Mouse (Mus musculus) CH12.LX (cell line): ENCODE data around the gene Polr3gl. TPM values are rescaled to one million over a fixed set of nuclear protein-coding genes. Genes with fewer than 3 reads are reported as not detected.
A peak's percentile ranks its signal among the peaks of the same experiment; 100 is the strongest.

Experiments used
- DNase-seq: peaks from one replicate; pipeline ENCODE4 v3.0.0-alpha.2; 2013; ENCODE audit errors: extremely low read depth
- H3K27ac ChIP-seq: 2 replicates; pipeline ENCODE4 v1.5.1; 2012; ENCODE audit warnings: low read depth, mild to moderate bottlenecking, control low read depth, moderate library complexity; ENCODE audit not compliant: insufficient read depth
- H3K27me3 ChIP-seq: replicated peaks from 2 replicates; pipeline ENCODE3; 2012; ENCODE audit warnings: inconsistent platforms
- H3K36me3 ChIP-seq, 2 experiments: replicated peaks in 1 of 2; 2 replicates each; pipeline versions ENCODE3 to v1.6.1; 2012; ENCODE audit warnings: inconsistent platforms in 1 of 2, low read length in 1 of 2, mild to moderate bottlenecking in 1 of 2, mixed read lengths in 1 of 2, moderate library complexity in 1 of 2; ENCODE audit not compliant: control insufficient read depth in 1 of 2, insufficient read depth in 1 of 2
- H3K4me1 ChIP-seq, 2 experiments: 2 replicates each; pipeline ENCODE4 v1.6.1; 2012; ENCODE audit warnings: inconsistent platforms in 1 of 2, moderate library complexity in 1 of 2; ENCODE audit not compliant: insufficient read depth in 2 of 2, control insufficient read depth in 1 of 2
- H3K4me2 ChIP-seq: 2 replicates; pipeline ENCODE4 v1.6.1; 2012; ENCODE audit warnings: low read depth, mild to moderate bottlenecking, control low read depth; ENCODE audit not compliant: poor library complexity, insufficient read depth, severe bottlenecking
- H3K4me3 ChIP-seq, 3 experiments: fragments of 150-350 bp in 1 of 3; sonication (generic) in 1 of 3; replicated peaks in 1 of 3; 2 replicates each; pipeline versions ENCODE3 to v1.5.1; 2011 to 2012; ENCODE audit warnings: low read depth in 2 of 3, low read length in 2 of 3, mild to moderate bottlenecking in 2 of 3, moderate library complexity in 2 of 3, control low read depth in 1 of 3, improper control_type of control experiment in 1 of 3, inconsistent platforms in 1 of 3, mixed read lengths in 1 of 3; ENCODE audit not compliant: poor library complexity in 1 of 3
- H3K79me2 ChIP-seq: replicated peaks from 2 replicates; pipeline ENCODE4 v1.6.1; 2012; ENCODE audit warnings: mild to moderate bottlenecking, moderate library complexity; ENCODE audit not compliant: control insufficient read depth, poor library complexity, insufficient read depth, severe bottlenecking; ENCODE audit errors: extremely low read depth
- H3K9ac ChIP-seq: 2 replicates; pipeline ENCODE4 v1.6.1; 2012; ENCODE audit warnings: low read depth, mild to moderate bottlenecking, control low read depth, moderate library complexity; ENCODE audit not compliant: insufficient read depth
- H3K9me3 ChIP-seq: replicated peaks from 2 replicates; pipeline ENCODE3; 2012; ENCODE audit warnings: low read length, inconsistent platforms, mixed read lengths
- E2F4 ChIP-seq: IDR thresholded peaks from 2 replicates; pipeline ENCODE4 v1.6.1; 2011; ENCODE audit warnings: low read depth, low read length, improper control_type of control experiment; ENCODE audit not compliant: insufficient replicate concordance
- EP300 ChIP-seq: IDR thresholded peaks from 2 replicates; pipeline ENCODE4 v1.6.1; 2011; ENCODE audit warnings: low read length, improper control_type of control experiment
- GABPA ChIP-seq: IDR thresholded peaks from 2 replicates; pipeline ENCODE4 v1.6.1; 2012; ENCODE audit warnings: low read depth, low read length, improper control_type of control experiment, inconsistent platforms; ENCODE audit not compliant: insufficient replicate concordance
- HCFC1 ChIP-seq: IDR thresholded peaks from 2 replicates; pipeline ENCODE4 v1.6.1; 2012; ENCODE audit warnings: low read depth, mild to moderate bottlenecking, inconsistent platforms, low read length, improper control_type of control experiment
- JUND ChIP-seq: conservative IDR thresholded peaks from 2 replicates; pipeline ENCODE4 v1.6.1; 2011; ENCODE audit warnings: low read depth, low read length, improper control_type of control experiment
- MAFK ChIP-seq: IDR thresholded peaks from 2 replicates; pipeline ENCODE4 v1.6.1; 2011; ENCODE audit warnings: low read length, improper control_type of control experiment; ENCODE audit not compliant: insufficient replicate concordance
- MAZ ChIP-seq: IDR thresholded peaks from 2 replicates; pipeline ENCODE4 v1.6.1; 2012; ENCODE audit warnings: low read depth, mild to moderate bottlenecking, inconsistent platforms, low read length, improper control_type of control experiment, moderate library complexity
- MEF2A ChIP-seq: IDR thresholded peaks from 2 replicates; pipeline ENCODE4 v1.6.1; 2014; ENCODE audit warnings: low read depth, mild to moderate bottlenecking, inconsistent platforms, low read length, improper control_type of control experiment, borderline replicate concordance
- MXI1 ChIP-seq: IDR thresholded peaks from 2 replicates; pipeline ENCODE4 v1.6.1; 2011; ENCODE audit warnings: mild to moderate bottlenecking, low read depth, low read length, improper control_type of control experiment
- MYC ChIP-seq: IDR thresholded peaks from 2 replicates; pipeline ENCODE4 v1.6.1; 2011; ENCODE audit warnings: low read depth, mild to moderate bottlenecking, improper control_type of control experiment, low read length
- NRF1 ChIP-seq: IDR thresholded peaks from 2 replicates; pipeline ENCODE4 v1.6.1; 2014; ENCODE audit warnings: low read depth, mild to moderate bottlenecking, inconsistent platforms, low read length, improper control_type of control experiment, moderate library complexity
- SIN3A ChIP-seq: IDR thresholded peaks from 2 replicates; pipeline ENCODE4 v1.6.1; 2012; ENCODE audit warnings: low read length, improper control_type of control experiment, inconsistent platforms
- TBP ChIP-seq: conservative IDR thresholded peaks from 2 replicates; pipeline ENCODE4 v1.6.1; 2011; ENCODE audit warnings: low read depth, low read length, improper control_type of control experiment
- TCF12 ChIP-seq: IDR thresholded peaks from 2 replicates; pipeline ENCODE4 v1.6.1; 2014; ENCODE audit warnings: low read depth, mild to moderate bottlenecking, inconsistent platforms, low read length, improper control_type of control experiment
- USF2 ChIP-seq: conservative IDR thresholded peaks from 2 replicates; pipeline ENCODE4 v1.6.1; 2011; ENCODE audit warnings: low read depth, low read length, improper control_type of control experiment
- ZC3H11A ChIP-seq: IDR thresholded peaks from 2 replicates; pipeline ENCODE4 v1.6.1; 2012; ENCODE audit warnings: low read depth, mild to moderate bottlenecking, inconsistent platforms, low read length, improper control_type of control experiment
- ZNF384 ChIP-seq: IDR thresholded peaks from 2 replicates; pipeline ENCODE4 v1.6.1; 2012; ENCODE audit warnings: low read depth, low read length, improper control_type of control experiment, inconsistent platforms
- dilution Hi-C: fragments of 300-500 bp; cut with MboI; formaldehyde crosslinking; loops from 2 replicates; pipeline ENCODE4 v1.14.3; 2020; ENCODE audit warnings: low sequenced_read_pairs; ENCODE audit not compliant: extremely low pct_unique_long_range_greater_than_20kb, extremely low pct_ligation_motif_present
- in situ Hi-C: fragments of 300-500 bp; cut with MboI; formaldehyde crosslinking; loops from 3 replicates; pipeline ENCODE4 v1.14.3; 2019; ENCODE audit warnings: low sequenced_read_pairs, low pct_ligation_motif_present, low pct_unique_long_range_greater_than_20kb, mixed read lengths
- polyA plus RNA-seq: library from polyadenylated mRNA; unstranded; fragments of >175 nt; gene quantifications from 2 replicates; pipeline ENCODE4 v1.2.1, GENCODE M21; 2012; ENCODE audit warnings: low read depth; ENCODE audit not compliant: insufficient read length
- total RNA-seq, 2 experiments: library from RNA; depleted of rRNA; stranded (reverse); fragments of 300-350 nt in 1 of 2; fragments of >200 nt in 1 of 2; gene quantifications; 2 replicates each; pipeline ENCODE4 v1.2.3; 2012 to 2014

Gene Polr3gl
- total and polyA plus RNA-seq, 3 experiments, result 13.7 to 18.8 (median 15.7) TPM

DNA sequence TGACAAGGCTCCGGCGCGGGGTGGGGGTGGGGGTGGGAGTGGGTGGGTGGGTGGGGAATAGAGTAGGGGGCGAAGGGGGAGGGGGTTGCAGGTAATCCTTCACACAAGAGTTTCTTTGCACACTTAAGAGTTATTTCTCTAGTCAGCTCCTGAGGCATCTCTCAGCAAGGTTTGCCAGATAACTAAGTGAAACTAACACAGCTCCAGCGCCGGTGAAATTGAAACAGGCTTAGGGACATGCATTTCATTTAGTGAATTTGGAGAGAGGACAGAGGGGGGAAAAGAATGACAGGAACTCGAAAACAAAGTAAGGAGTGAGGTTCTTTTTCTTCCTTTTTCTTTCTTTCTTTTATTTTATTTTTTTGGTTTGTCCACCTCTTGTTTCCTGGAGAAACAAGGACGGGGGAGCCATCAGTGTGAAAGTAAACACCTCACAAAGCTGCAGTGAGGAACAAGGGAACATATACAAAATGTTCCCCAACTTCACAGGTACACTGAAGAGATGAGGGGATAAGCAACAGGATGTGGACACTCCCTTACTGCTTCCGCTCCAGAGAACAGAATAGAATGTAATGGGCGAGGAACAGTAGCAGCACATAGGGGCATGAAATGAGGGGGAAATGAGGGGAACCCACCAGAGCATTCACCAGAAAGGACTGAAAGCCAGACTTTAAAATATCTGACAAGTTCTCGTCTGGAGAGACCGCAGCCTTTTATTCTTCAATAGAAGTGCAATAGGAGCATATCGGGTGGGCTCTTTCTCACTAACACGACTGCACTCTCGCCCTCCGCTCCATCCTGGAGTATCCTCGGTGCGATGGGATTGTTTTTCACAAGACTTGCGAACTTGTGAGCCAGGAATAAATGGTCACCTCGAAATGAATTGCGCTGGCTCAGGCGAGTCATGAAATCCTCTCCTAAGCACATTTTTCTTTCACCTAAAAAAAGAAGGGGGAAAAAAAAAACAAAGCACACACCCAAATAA, 37.0 kb downstream of the Polr3gl start:
- dilution Hi-C loops, result no loop called here
- H3K9me3 ChIP-seq, result no peaks in the 10 kb centered on the region
- in situ Hi-C loops, result no loop called here
- no peak for DNase-seq
- H3K4me3 ChIP-seq, result peak overlapping the region; percentile 60 to 77 (median 68)
- TF ChIP-seq MAZ (0 out of 2 replicates have a peak, but pooled peaks have one; percentile 6), MAFK (no peak), ZNF384 (no peak), SIN3A (0 out of 2 replicates have a peak, but pooled peaks have one; percentile 18), TCF12 (peak; percentile 34; the same call in 1 of the 2 replicates), E2F4 (no peak)
- H3K9ac ChIP-seq, result peak overlapping the region; percentile 99
- H3K36me3 ChIP-seq, result peaks cover 27 to 29% of the 10 kb centered on the region in 2 experiments
- peak overlapping the region; percentile 43 for H3K27ac ChIP-seq
- no peaks in the 10 kb centered on the region for H3K27me3 ChIP-seq
- H3K4me1 ChIP-seq, result peaks cover 4 to 35% of the 10 kb centered on the region in 2 experiments; a peak in 3 of 4 replicates
- peaks cover 41% of the 10 kb centered on the region for H3K79me2 ChIP-seq
- H3K4me2 ChIP-seq, result peak overlapping the region; percentile 90

DNA sequence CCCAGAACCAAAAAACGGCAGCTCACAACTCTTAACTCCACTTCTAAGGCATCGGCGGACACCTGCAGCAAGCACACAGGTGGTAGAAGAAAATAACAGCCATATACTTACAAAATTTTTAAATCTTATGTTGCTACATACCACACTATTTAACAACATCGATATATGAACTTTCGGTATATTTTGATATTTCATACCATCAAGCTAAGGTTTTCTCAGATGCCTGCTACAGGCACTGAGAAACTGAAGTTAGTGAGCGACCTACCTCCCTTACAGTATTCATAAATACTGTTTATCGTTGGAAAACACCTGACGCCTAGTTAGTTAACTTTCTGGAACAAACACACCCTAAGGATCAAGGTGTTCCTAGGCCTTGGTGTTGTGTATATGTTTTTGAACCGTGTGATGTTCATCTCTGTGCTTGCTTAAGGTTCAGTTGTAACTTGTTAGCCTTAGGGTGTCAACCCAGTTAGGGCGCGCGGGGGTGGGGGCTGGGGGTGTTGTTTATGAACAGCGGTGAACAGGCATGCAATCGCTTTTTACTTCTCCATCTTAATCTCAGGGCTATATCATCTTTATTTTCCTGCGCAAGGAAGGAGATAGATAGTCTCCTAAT, 37.9 kb downstream of the Polr3gl start:
- peaks cover 20 to 23% of the 10 kb centered on the region in 2 experiments for H3K36me3 ChIP-seq
- H3K27me3 ChIP-seq, result no peaks in the 10 kb centered on the region
- peaks cover 0 to 35% of the 10 kb centered on the region in 2 experiments; a peak in 2 of 4 replicates for H3K4me1 ChIP-seq
- H3K4me3 ChIP-seq, result no peak overlapping the region
- no peak overlapping the region for H3K27ac ChIP-seq
- peaks cover 33% of the 10 kb centered on the region for H3K79me2 ChIP-seq
- H3K4me2 ChIP-seq, result peak overlapping the region; percentile 90; the same call in 1 of the 2 replicates
- peak overlapping the region; percentile 99 for H3K9ac ChIP-seq
- TF ChIP-seq MYC (no peak), ZC3H11A (no peak), JUND (no peak), ZNF384 (no peak), MXI1 (no peak), MEF2A (no peak), GABPA (no peak), MAZ (no peak), USF2 (no peak), HCFC1 (no peak), EP300 (no peak), TBP (no peak), MAFK (no peak), NRF1 (no peak)
- dilution Hi-C loops, result no loop called here
- H3K9me3 ChIP-seq, result no peaks in the 10 kb centered on the region
- in situ Hi-C loops, result no loop called here
- DNase-seq, result no peak
